Mouse (Mus musculus) stomach, postnatal 0 days (tissue): ENCODE measurements around the gene Gm49336.

ENCODE experiments used
- CTCF ChIP-seq: IDR thresholded peaks from 2 replicates; pipeline ENCODE4 v1.5.1; 2016; ENCODE audit warnings: antibody characterized with exemption, low read depth, mild to moderate bottlenecking, moderate library complexity
- EP300 ChIP-seq: optimal IDR thresholded peaks from 2 replicates; pipeline ENCODE3; 2016; ENCODE audit warnings: antibody characterized with exemption

DNA sequence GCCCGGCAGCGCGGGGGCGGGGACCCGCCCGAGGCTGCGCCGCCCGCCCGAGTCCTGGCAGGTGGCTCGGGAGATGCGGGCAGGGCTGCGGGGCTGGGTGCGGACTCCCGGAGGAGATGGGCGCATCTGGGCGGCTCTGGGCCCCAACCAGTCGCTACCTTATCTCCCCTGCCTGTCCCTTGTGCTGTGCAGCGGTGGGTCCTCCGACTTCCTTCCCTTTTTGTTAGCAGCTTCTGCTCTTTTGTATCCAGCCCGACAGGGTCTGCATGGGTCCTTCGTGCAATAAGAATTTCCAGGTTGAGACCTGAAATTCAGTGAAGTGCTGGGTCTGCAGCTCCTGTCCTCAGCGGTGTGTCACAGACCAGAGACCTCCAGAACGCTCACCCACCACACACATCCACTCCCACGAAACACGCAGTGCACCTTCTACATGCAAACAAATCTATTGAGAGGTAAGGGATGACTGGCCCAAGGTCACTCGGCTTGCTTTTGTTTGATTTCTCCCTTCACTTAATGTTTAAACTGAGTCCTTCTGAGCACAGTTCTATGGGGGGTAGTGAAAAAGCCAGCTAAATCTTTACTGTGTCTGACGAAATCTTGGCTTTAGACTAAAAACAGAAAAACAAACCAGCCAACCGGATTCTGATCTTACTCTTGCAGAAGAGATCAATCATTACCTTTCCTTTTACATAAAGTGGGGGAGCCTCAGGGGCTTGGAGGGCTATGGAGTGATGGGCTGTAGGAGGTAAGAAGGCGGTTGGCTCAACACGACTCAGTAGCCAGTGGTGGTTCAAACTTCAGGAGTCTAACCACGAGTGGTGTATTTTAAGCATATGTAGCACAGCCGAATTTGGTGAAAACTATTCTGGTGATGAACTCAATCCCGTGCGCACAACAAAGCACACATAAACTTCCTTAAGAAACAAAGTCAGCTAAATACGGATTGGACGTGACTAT, 73.4 kb downstream of the Gm49336 start:
- TF ChIP-seq CTCF (no peak), EP300 (no peak)
